In genomic region chr14:29269816-29270215, GRCm38 (mm10) we compare ENCODE assay signal across 18 mouse cellular contexts.
DNase-seq lines count a peak whose midpoint lies in the region; ATAC-seq and TF ChIP-seq lines count a peak whose summit lies in the region.
"Had no signal": no experiment of that assay in that cellular context is flagged by ENCODE, and none has a peak within 500 bp of the region (broad histone marks: within the 10 kb centered on the region; RNA-seq: fewer than 3 reads in every experiment).

No protein-coding gene starts in this region.

- H3K4me3 ChIP-seq in midbrain, embryonic 11.5 days (ENCODE audit: low read depth, low read length): no peak overlapping the region
- H3K4me3 ChIP-seq in midbrain, embryonic 16.5 days (ENCODE audit: low read depth, low read length): no peak overlapping the region
- H3K4me3 ChIP-seq in embryonic fibroblast, embryonic 13.5 days (ENCODE audit: insufficient read depth, low read length): no peak overlapping the region
- H3K4me3 ChIP-seq: embryonic facial prominence, embryonic 13.5 days; heart, adult 2 months; left cerebral cortex, adult 2 months had no signal

- no peak overlapping the region for H3K4me2 ChIP-seq in midbrain, embryonic 11.5 days
- no peak overlapping the region for H3K4me2 ChIP-seq in midbrain, embryonic 16.5 days (ENCODE audit: low read length)
- H3K4me2 ChIP-seq: embryonic facial prominence, embryonic 13.5 days had no signal

- no peak for TF ChIP-seq CTCF in embryonic fibroblast, embryonic 13.5 days (IDR thresholded peaks at IDR 0.05; ENCODE audit: borderline replicate concordance, insufficient read depth, low read length)

- DNase-seq in embryo, embryonic 10 days (ENCODE audit: low spot score): peak; percentile 22
- DNase-seq in embryo, embryonic 9.5 days (ENCODE audit: extremely low spot score): no peak
- DNase-seq in midbrain, embryonic 11.5 days (ENCODE audit: low spot score, missing footprints): no peak
- no peak for DNase-seq in cerebellum, postnatal 25 days
- no peak for DNase-seq in layer of hippocampus, adult 11-12 months (ENCODE audit: low spot score)
- DNase-seq in MN1 (ENCODE audit: low spot score): no peak
- DNase-seq: adrenal gland, postnatal 36 days; cerebellum, adult 9-11 months; heart, adult 2 months; kidney, adult 9 months; midbrain, embryonic 14.5 days; spleen, adult 18-20 months; thymus, postnatal 36 days had no signal

- peak overlapping the region; percentile 17; the same call in 1 of the 2 replicates for H3K9ac ChIP-seq in midbrain, embryonic 11.5 days (ENCODE audit: low read length)
- no peak overlapping the region for H3K9ac ChIP-seq in midbrain, embryonic 16.5 days (ENCODE audit: low read depth, low read length)
- H3K9ac ChIP-seq: embryonic facial prominence, embryonic 13.5 days had no signal

- WGBS in midbrain, embryonic 11.5 days: 42% methylated on average over 2 of the region's 2 CpGs
- 62% methylated on average over 2 of the region's 2 CpGs for WGBS in midbrain, embryonic 16.5 days

- H3K27ac ChIP-seq in midbrain, embryonic 11.5 days (ENCODE audit: low read depth, low read length): no peak overlapping the region
- no peak overlapping the region for H3K27ac ChIP-seq in midbrain, embryonic 16.5 days (ENCODE audit: low read length)
- H3K27ac ChIP-seq in embryonic fibroblast, embryonic 13.5 days (ENCODE audit: insufficient read depth, low read length): peak overlapping the region; percentile 21
- H3K27ac ChIP-seq: embryonic facial prominence, embryonic 13.5 days; heart, adult 2 months; left cerebral cortex, adult 2 months had no signal

- no peak for TF ChIP-seq POLR2A in embryonic fibroblast, embryonic 13.5 days (IDR thresholded peaks at IDR 0.05; ENCODE audit: low read depth, low read length)

- H3K9me3 ChIP-seq in midbrain, embryonic 11.5 days (ENCODE audit: control insufficient read depth, low read length): no peaks in the 10 kb centered on the region
- no peaks in the 10 kb centered on the region for H3K9me3 ChIP-seq in midbrain, embryonic 16.5 days (replicated peaks; ENCODE audit: control insufficient read depth, low read length, poor library complexity, severe bottlenecking)
- H3K9me3 ChIP-seq: embryonic facial prominence, embryonic 13.5 days had no signal

- ATAC-seq in midbrain, embryonic 11.5 days (ENCODE audit: low FRiP score): no peak
- ATAC-seq in midbrain, embryonic 16.5 days: no peak
- ATAC-seq: forebrain, embryonic 14.5 days had no signal

- no peaks in the 10 kb centered on the region for H3K27me3 ChIP-seq in midbrain, embryonic 11.5 days (ENCODE audit: control insufficient read depth, insufficient read depth, low read length)
- H3K27me3 ChIP-seq in midbrain, embryonic 16.5 days (ENCODE audit: control insufficient read depth, insufficient read depth, low read depth, low read length): no peaks in the 10 kb centered on the region
- H3K27me3 ChIP-seq: embryonic facial prominence, embryonic 13.5 days had no signal

- H3K4me1 ChIP-seq in midbrain, embryonic 11.5 days (ENCODE audit: control insufficient read depth, insufficient read depth, low read length): peaks cover 8% of the 10 kb centered on the region
- H3K4me1 ChIP-seq in midbrain, embryonic 16.5 days (ENCODE audit: control insufficient read depth, insufficient read depth, low read length): no peaks in the 10 kb centered on the region
- peaks cover 9% of the 10 kb centered on the region; the same call in 1 of the 2 replicates for H3K4me1 ChIP-seq in embryonic fibroblast, embryonic 13.5 days (ENCODE audit: control insufficient read depth, insufficient read depth, low read length)

- H3K36me3 ChIP-seq in midbrain, embryonic 11.5 days (ENCODE audit: control insufficient read depth, insufficient read depth, low read length): no peaks in the 10 kb centered on the region
- H3K36me3 ChIP-seq in midbrain, embryonic 16.5 days (ENCODE audit: control insufficient read depth, insufficient read depth, low read length): no peaks in the 10 kb centered on the region
- H3K36me3 ChIP-seq: embryonic facial prominence, embryonic 13.5 days had no signal
